Mouse (Mus musculus): ENCODE data around the gene Ctrl. TPM values are rescaled to one million over a fixed set of nuclear protein-coding genes. Genes with fewer than 3 reads are reported as not detected.
A peak's percentile ranks its signal among the peaks of the same experiment; 100 is the strongest.

The Ctrl gene
- polyA plus RNA-seq, 2 experiments = 1.7 to 4.1 TPM

DNA sequence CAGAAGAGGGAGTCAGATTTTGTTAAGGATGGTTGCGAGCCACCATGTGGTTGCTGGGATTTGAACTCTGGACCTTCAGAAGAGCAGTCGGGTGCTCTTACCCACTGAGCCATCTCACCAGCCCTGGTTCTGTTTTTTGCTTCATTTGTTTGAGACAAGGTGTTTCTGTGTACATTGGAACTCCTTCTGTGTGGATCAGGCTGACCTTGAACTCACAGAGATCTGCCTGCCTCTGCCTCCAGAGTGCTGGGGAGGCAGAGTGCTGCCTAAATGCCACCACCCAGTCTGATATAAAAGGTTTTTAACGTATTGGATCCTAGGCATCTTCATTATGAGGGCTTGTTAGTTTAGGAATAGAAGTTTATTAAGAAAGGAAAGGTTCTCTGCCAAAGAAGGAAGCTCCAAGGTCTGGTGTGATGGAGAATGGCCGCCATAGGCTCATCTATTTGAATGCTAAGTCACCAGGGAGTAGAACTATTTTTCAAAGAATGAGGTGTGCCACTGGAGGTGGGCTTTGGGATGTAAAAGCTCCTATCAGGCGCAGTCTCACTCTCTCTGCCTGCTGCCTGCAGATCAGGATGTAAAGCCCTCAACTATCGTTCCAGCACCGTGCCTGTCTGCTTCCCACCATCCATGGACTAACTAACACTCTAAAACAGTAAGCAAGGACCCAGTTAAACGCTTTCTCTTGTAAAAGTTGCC is 37.5 kb upstream of the Ctrl start:
- no peak overlapping the region for H3K4me2 ChIP-seq (replicated peaks; ENCODE audit: low read depth, low read length, severe bottlenecking)
- 76% methylated on average over 8 of the region's 8 CpGs for WGBS
- H3K9me3 ChIP-seq (ENCODE audit: control insufficient read depth, low read length) = no peaks in the 10 kb centered on the region

DNA sequence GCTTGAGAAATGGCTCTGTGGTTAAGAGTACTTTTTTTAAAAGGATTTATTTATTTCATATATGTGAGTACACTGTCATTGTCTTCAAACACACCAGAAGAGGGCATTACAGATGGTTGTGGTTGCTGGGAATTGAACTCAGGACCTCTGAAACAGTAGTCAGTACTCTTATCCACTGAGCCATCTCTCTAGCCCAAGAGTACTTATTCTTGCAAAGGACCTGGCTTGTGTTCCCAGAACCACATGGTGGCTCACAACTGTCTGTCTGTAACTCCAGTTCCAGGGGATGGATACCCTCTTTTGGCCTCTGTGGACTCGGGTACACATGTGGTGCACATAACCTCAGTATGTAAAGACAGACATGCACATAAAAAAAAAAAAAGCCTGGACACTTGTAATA is 35.7 kb upstream of the Ctrl start:
- DNase-seq (ENCODE audit: low spot score) (no peak), ATAC-seq (ENCODE audit: low FRiP score, low read depth) (no peak)
- H3K4me1 ChIP-seq (ENCODE audit: control insufficient read depth, insufficient read depth, low read length) = peaks cover 21% of the 10 kb centered on the region
- no peak overlapping the region for H3K9ac ChIP-seq (ENCODE audit: low read depth, low read length, severe bottlenecking)
- no peaks in the 10 kb centered on the region for H3K9me3 ChIP-seq (ENCODE audit: control insufficient read depth, low read length)
- H3K27ac ChIP-seq (replicated peaks; ENCODE audit: low read depth, low read length) = no peak overlapping the region
- no peaks in the 10 kb centered on the region for H3K36me3 ChIP-seq (ENCODE audit: control insufficient read depth, insufficient read depth, low read length)
- 82% methylated on average over 1 of the region's 1 CpGs for WGBS
- no peaks in the 10 kb centered on the region for H3K27me3 ChIP-seq (ENCODE audit: control insufficient read depth, insufficient read depth, low read length)
- no peak overlapping the region for H3K4me3 ChIP-seq (replicated peaks; ENCODE audit: low read length)
- no peak for TF ChIP-seq POLR2A (IDR thresholded peaks at IDR 0.05; ENCODE audit: borderline replicate concordance, extremely low read depth, insufficient read depth, insufficient read length)
- H3K4me2 ChIP-seq (replicated peaks; ENCODE audit: low read depth, low read length, severe bottlenecking) = no peak overlapping the region

More for the DNA sequence above, 37.5 kb upstream of the Ctrl start:
- Histone ChIP-seq H3K27me3 (ENCODE audit: control insufficient read depth, insufficient read depth, low read length) (no peaks in the 10 kb centered on the region), H3K9ac (ENCODE audit: low read depth, low read length, severe bottlenecking) (no peak overlapping the region), H3K27ac (replicated peaks; ENCODE audit: low read depth, low read length) (no peak overlapping the region), H3K36me3 (ENCODE audit: control insufficient read depth, insufficient read depth, low read length) (no peaks in the 10 kb centered on the region), H3K4me3 (replicated peaks; ENCODE audit: low read length) (no peak overlapping the region), H3K4me1 (ENCODE audit: control insufficient read depth, insufficient read depth, low read length) (peaks cover 11% of the 10 kb centered on the region)
- ATAC-seq (ENCODE audit: low FRiP score, low read depth) = no peak
- DNase-seq (ENCODE audit: low spot score) = no peak
- no peak for TF ChIP-seq POLR2A (IDR thresholded peaks at IDR 0.05; ENCODE audit: borderline replicate concordance, extremely low read depth, insufficient read depth, insufficient read length)

DNA sequence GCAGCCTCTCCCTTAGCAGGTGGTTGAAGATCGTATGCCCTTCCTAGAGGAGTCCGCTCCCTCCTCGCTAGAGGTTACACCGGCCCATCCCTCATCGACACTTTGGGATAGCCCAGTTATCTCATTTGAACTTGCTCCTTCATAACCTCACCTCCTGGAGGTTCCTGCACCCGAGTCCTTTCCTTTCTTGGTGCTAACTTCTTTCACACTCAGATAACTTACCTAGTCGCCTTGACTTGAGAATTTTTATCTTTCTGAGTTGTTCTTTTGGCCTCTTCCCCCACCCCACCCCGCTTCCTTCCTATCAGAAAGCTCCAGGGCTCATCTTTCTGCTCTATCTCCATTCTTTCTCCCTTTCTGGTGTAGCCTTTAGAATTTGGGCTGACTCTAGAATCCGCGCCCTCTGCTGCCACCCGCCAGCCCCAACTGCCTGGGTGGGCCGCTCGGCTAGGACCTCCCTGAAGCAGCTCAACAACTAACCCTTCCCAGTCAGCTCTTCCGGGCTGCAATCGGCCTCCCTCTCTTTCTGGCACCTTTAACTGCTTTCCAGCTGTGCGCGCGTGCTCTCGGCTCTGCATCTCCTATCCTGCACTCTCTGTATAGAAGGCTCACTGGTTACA is 33.1 kb upstream of the Ctrl start:
- peak overlapping the region; percentile 34 for H3K9ac ChIP-seq (ENCODE audit: low read depth, low read length, severe bottlenecking)
- TF ChIP-seq POLR2A (IDR thresholded peaks at IDR 0.05; ENCODE audit: borderline replicate concordance, extremely low read depth, insufficient read depth, insufficient read length) = no peak
- WGBS = 8% methylated on average over 19 of the region's 19 CpGs

DNA sequence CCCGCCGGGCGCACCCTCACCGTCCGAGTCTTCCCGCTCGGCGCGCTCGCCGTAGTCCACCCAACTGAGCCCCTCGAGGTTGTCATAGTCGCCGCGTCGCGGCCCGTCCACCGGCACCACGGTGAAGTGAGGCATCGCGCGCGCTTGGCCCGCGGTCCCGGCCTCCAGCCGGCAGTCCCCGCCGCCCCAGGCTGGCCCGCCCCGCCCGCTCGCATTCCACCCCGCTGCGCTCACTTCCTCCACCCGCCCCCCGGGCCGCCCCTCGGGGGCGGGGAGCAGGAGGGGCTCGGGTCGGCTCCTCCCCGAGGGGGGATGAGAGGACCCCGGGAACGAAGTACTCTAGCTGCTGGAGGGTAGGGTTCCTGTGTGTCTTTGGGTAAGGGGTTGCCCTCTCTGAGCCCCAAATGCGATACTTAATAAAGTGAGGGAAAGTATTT is 32.3 kb upstream of the Ctrl start, which contains the start of gene Slc12a4:
Slc12a4 (minus strand) TSS at position 193 of the 437 bp plus-strand sequence.
- peaks cover 28% of the 10 kb centered on the region for H3K4me1 ChIP-seq (ENCODE audit: control insufficient read depth, insufficient read depth, low read length)
- TF ChIP-seq POLR2A (IDR thresholded peaks at IDR 0.05; ENCODE audit: borderline replicate concordance, extremely low read depth, insufficient read depth, insufficient read length) = peak; percentile 76; the same call in 1 of the 2 replicates
- H3K4me2 ChIP-seq (replicated peaks; ENCODE audit: low read depth, low read length, severe bottlenecking) = peak within 1 kb of the TSS; percentile 76
- H3K9ac ChIP-seq (ENCODE audit: low read depth, low read length, severe bottlenecking) = peak within 1 kb of the TSS; percentile 92
- WGBS = 0% methylated on average over 33 of the region's 47 CpGs
- H3K36me3 ChIP-seq (ENCODE audit: control insufficient read depth, insufficient read depth, low read length) = 0 out of 2 replicates have a peak, but pooled peaks cover 8% of the 10 kb centered on the region
- peak; percentile 82 for DNase-seq (ENCODE audit: low spot score)
- H3K9me3 ChIP-seq (ENCODE audit: control insufficient read depth, low read length) = no peaks in the 10 kb centered on the region
- H3K27me3 ChIP-seq (ENCODE audit: control insufficient read depth, insufficient read depth, low read length) = no peaks in the 10 kb centered on the region
- peak within 1 kb of the TSS; percentile 90 for H3K4me3 ChIP-seq (replicated peaks; ENCODE audit: low read length)
- peak; percentile 93 for ATAC-seq (ENCODE audit: low FRiP score, low read depth)
- peak within 1 kb of the TSS; percentile 91 for H3K27ac ChIP-seq (replicated peaks; ENCODE audit: low read depth, low read length)

More for the DNA sequence above, 33.1 kb upstream of the Ctrl start:
- Histone ChIP-seq H3K4me3 (replicated peaks; ENCODE audit: low read length) (peak overlapping the region; percentile 90; the same call in 1 of the 2 replicates), H3K27ac (replicated peaks; ENCODE audit: low read depth, low read length) (peak overlapping the region; percentile 41; the same call in 1 of the 2 replicates), H3K27me3 (ENCODE audit: control insufficient read depth, insufficient read depth, low read length) (no peaks in the 10 kb centered on the region), H3K36me3 (ENCODE audit: control insufficient read depth, insufficient read depth, low read length) (0 out of 2 replicates have a peak, but pooled peaks cover 5% of the 10 kb centered on the region), H3K4me2 (replicated peaks; ENCODE audit: low read depth, low read length, severe bottlenecking) (peak overlapping the region; percentile 76), H3K4me1 (ENCODE audit: control insufficient read depth, insufficient read depth, low read length) (peaks cover 28% of the 10 kb centered on the region), H3K9me3 (ENCODE audit: control insufficient read depth, low read length) (no peaks in the 10 kb centered on the region)
- ATAC-seq (ENCODE audit: low FRiP score, low read depth) (peak; percentile 40; the same call in 1 of the 2 replicates), DNase-seq (ENCODE audit: low spot score) (peak; percentile 59)

DNA sequence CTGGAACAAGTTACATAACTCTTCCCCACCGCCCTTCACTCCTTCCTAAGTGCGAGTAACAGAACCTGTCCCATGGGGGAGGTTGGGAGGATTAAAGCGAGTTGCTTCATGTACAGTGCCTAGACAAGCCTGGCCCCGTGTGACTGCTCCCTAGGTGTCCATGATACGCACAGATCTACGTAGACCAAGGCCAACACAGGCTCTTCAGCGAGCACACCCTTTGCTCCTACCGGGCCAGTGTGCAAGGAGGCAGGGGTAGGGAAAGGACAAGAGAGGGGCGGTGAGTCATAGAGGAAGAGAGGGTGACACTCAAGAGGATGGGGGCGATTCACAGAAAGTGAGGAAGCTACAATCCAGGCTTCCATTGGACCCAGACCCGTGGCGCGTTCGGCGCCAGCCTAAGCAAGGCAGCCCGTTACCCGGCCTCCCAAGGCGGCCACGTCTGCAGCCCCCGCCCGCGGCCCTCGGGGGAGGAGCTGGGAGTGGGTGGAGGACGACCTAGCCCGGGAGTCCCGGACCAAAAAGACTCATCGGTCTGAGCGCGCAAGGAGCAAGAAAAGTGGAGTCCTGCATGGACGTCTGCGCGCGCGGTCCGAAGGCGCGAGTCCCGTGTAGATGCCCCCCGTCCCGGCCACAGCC is 31.7 kb upstream of the Ctrl start:
- peak overlapping the region; percentile 92 for H3K9ac ChIP-seq (ENCODE audit: low read depth, low read length, severe bottlenecking)
- peaks cover 28% of the 10 kb centered on the region for H3K4me1 ChIP-seq (ENCODE audit: control insufficient read depth, insufficient read depth, low read length)
- H3K9me3 ChIP-seq (ENCODE audit: control insufficient read depth, low read length) = no peaks in the 10 kb centered on the region
- WGBS = 3% methylated on average over 37 of the region's 40 CpGs
- H3K4me3 ChIP-seq (replicated peaks; ENCODE audit: low read length) = peak overlapping the region; percentile 90
- H3K36me3 ChIP-seq (ENCODE audit: control insufficient read depth, insufficient read depth, low read length) = peaks cover 10% of the 10 kb centered on the region; the same call in 1 of the 2 replicates
- H3K27ac ChIP-seq (replicated peaks; ENCODE audit: low read depth, low read length) = peak overlapping the region; percentile 91
- DNase-seq (ENCODE audit: low spot score) (peak; percentile 60), ATAC-seq (ENCODE audit: low FRiP score, low read depth) (peak; percentile 78)
- no peaks in the 10 kb centered on the region for H3K27me3 ChIP-seq (ENCODE audit: control insufficient read depth, insufficient read depth, low read length)
- TF ChIP-seq POLR2A (IDR thresholded peaks at IDR 0.05; ENCODE audit: borderline replicate concordance, extremely low read depth, insufficient read depth, insufficient read length) = no peak
- peak overlapping the region; percentile 76 for H3K4me2 ChIP-seq (replicated peaks; ENCODE audit: low read depth, low read length, severe bottlenecking)

Data from limb, embryonic 14.5 days (tissue).